Mouse (Mus musculus) liver, embryonic 14.5 days (tissue): ENCODE results near the gene Ensa. TPM values are rescaled to one million over a fixed set of nuclear protein-coding genes. Genes with fewer than 3 reads are reported as not detected.

ENCODE experiments used
- ATAC-seq: fragments of 200-750 bp; cut with Nextera tagmentation; 2 replicates; pipeline ENCODE4 v1.8.0; 2017; ENCODE audit warnings: moderate number of reproducible peaks, mild to moderate bottlenecking, moderate library complexity; ENCODE audit not compliant: insufficient read depth
- DNase-seq, 3 experiments: peaks; one replicate each; pipeline ENCODE4 v3.0.0-alpha.2; 2012 to 2013; ENCODE audit warnings: low read depth in 3 of 3, low spot score in 3 of 3
- H3K27ac ChIP-seq: fragments of 300-500 bp; sonication (generic); 2 replicates; pipeline ENCODE4 v1.5.1; 2014; ENCODE audit warnings: moderate library complexity, mild to moderate bottlenecking, control low read depth, inconsistent platforms
- H3K27me3 ChIP-seq: fragments of 300-500 bp; sonication (generic); 2 replicates; pipeline ENCODE4 v1.6.1; 2014; ENCODE audit warnings: mild to moderate bottlenecking, low read length, moderate library complexity; ENCODE audit not compliant: control insufficient read depth, insufficient read depth
- H3K36me3 ChIP-seq: fragments of 300-500 bp; sonication (generic); replicated peaks from 2 replicates; pipeline ENCODE4 v1.6.1; 2014; ENCODE audit warnings: low read depth; ENCODE audit not compliant: control insufficient read depth, insufficient read depth
- H3K4me1 ChIP-seq, 2 experiments: fragments of 200-500 bp in 1 of 2; fragments of 300-500 bp in 1 of 2; sonication (generic) in 1 of 2; replicated peaks; 2 replicates each; pipeline ENCODE4 v1.6.1; 2012 to 2014; ENCODE audit warnings: antibody characterized with exemption in 1 of 2, inconsistent platforms in 1 of 2, low read length in 1 of 2; ENCODE audit not compliant: control insufficient read depth in 2 of 2, insufficient read depth in 2 of 2
- H3K4me2 ChIP-seq: fragments of 300-500 bp; sonication (generic); 2 replicates; pipeline ENCODE4 v1.6.1; 2014; ENCODE audit warnings: low read depth, mild to moderate bottlenecking, control low read depth, moderate library complexity
- H3K4me3 ChIP-seq, 2 experiments: fragments of 200-500 bp in 1 of 2; fragments of 300-500 bp in 1 of 2; sonication (generic) in 1 of 2; 2 replicates each; pipeline ENCODE4 v1.5.1; 2012 to 2014; ENCODE audit warnings: low read depth in 2 of 2, low read length in 2 of 2, mild to moderate bottlenecking in 2 of 2, control low read depth in 1 of 2, inconsistent platforms in 1 of 2, moderate library complexity in 1 of 2; ENCODE audit not compliant: insufficient read depth in 1 of 2
- H3K9ac ChIP-seq: fragments of 300-500 bp; sonication (generic); replicated peaks from 2 replicates; pipeline ENCODE4 v1.6.1; 2014; ENCODE audit warnings: mild to moderate bottlenecking, control low read depth, moderate library complexity
- H3K9me3 ChIP-seq: fragments of 300-500 bp; sonication (generic); 2 replicates; pipeline ENCODE4 v1.6.1; 2016; ENCODE audit warnings: low read length, mixed read lengths; ENCODE audit not compliant: control insufficient read depth
- CTCF ChIP-seq: IDR thresholded peaks from 2 replicates; pipeline ENCODE4 v1.5.1; 2016; ENCODE audit warnings: antibody characterized with exemption, low read depth, control low read depth
- EP300 ChIP-seq: IDR thresholded peaks from 2 replicates; pipeline ENCODE4 v1.6.1; 2016; ENCODE audit warnings: antibody characterized with exemption, low read depth
- WGBS: fragments of 180-500 bp; shearing (Covaris S2); extraction: QIAGEN DNeasy Blood & Tissue Kit; methylation state at CpG from one replicate; pipeline ENCODE4 v1.1.7; 2014; ENCODE audit not compliant: insufficient replicate concordance; 5-methylcytosine and 5-hydroxymethylcytosine counted together
- polyA plus RNA-seq, 2 experiments: library from polyadenylated mRNA; depleted of rRNA in 1 of 2; stranded (reverse) in 1 of 2; unstranded in 1 of 2; fragments of >200 nt; fragmentation: Nextera tagmentation in 1 of 2; extraction: Ambion mirVana in 1 of 2; gene quantifications; 2 replicates each; pipeline versions ENCODE4 v1.2.1 to v1.2.3; 2012 to 2014

The Ensa gene
- polyA plus RNA-seq, 2 experiments = 14.9 to 26.8 TPM

- Histone ChIP-seq H3K4me1 (no peaks in the 10 kb centered on the region), H3K9me3 (no peaks in the 10 kb centered on the region), H3K36me3 (peaks cover 15% of the 10 kb centered on the region), H3K9ac (no peak overlapping the region), H3K27ac (no peak overlapping the region), H3K4me3 (no peak overlapping the region), H3K4me2 (no peak overlapping the region), H3K27me3 (no peaks in the 10 kb centered on the region)
- ATAC-seq = no peak
- WGBS = 88% methylated on average over 3 of the region's 3 CpGs
- DNase-seq = no peak
- no peak for TF ChIP-seq CTCF
- no peak for TF ChIP-seq EP300
Measured at GRCm38 (mm10) chr3:95601287-95601686, 23.5 kb upstream of the Ensa start.

GRCm38 (mm10) chr3:95606096-95606495, 18.7 kb upstream of the Ensa start:
- no peak overlapping the region for H3K4me2 ChIP-seq
- H3K27ac ChIP-seq = no peak overlapping the region
- H3K36me3 ChIP-seq = peaks cover 43% of the 10 kb centered on the region
- TF ChIP-seq EP300 = no peak
- TF ChIP-seq CTCF = no peak
- DNase-seq = no peak
- ATAC-seq = no peak
- 86% methylated on average over 3 of the region's 3 CpGs for WGBS
- H3K9ac ChIP-seq = no peak overlapping the region
- H3K9me3 ChIP-seq = no peaks in the 10 kb centered on the region
- H3K4me3 ChIP-seq = no peak overlapping the region
- no peaks in the 10 kb centered on the region for H3K4me1 ChIP-seq
- H3K27me3 ChIP-seq = no peaks in the 10 kb centered on the region

GRCm38 (mm10) chr3:95609195-95609594, 15.6 kb upstream of the Ensa start:
- DNase-seq (no peak), ATAC-seq (no peak)
- peaks cover 43% of the 10 kb centered on the region for H3K36me3 ChIP-seq
- TF ChIP-seq EP300 = no peak
- no peak for TF ChIP-seq CTCF
- no peak overlapping the region for H3K27ac ChIP-seq
- H3K9ac ChIP-seq = no peak overlapping the region
- whole genome bisulfite sequencing = 47% methylated on average over 3 of the region's 3 CpGs
- H3K27me3 ChIP-seq = no peaks in the 10 kb centered on the region
- H3K9me3 ChIP-seq = no peaks in the 10 kb centered on the region
- no peaks in the 10 kb centered on the region for H3K4me1 ChIP-seq
- H3K4me2 ChIP-seq = no peak overlapping the region
- H3K4me3 ChIP-seq = no peak overlapping the region

- H3K27me3 ChIP-seq = no peaks in the 10 kb centered on the region
- H3K4me1 ChIP-seq = no peaks in the 10 kb centered on the region
- H3K9ac ChIP-seq = no peak overlapping the region
- ATAC-seq = no peak
- H3K4me3 ChIP-seq = no peak overlapping the region
- 86% methylated on average over 1 of the region's 1 CpGs for WGBS
- H3K27ac ChIP-seq = no peak overlapping the region
- TF ChIP-seq CTCF = no peak
- no peak for TF ChIP-seq EP300
- DNase-seq = no peak
- no peaks in the 10 kb centered on the region for H3K9me3 ChIP-seq
- no peak overlapping the region for H3K4me2 ChIP-seq
- peaks cover 39% of the 10 kb centered on the region for H3K36me3 ChIP-seq
Measured at GRCm38 (mm10) chr3:95613996-95614395, 10.8 kb upstream of the Ensa start.

GRCm38 (mm10) chr3:95618511-95618910, 6.3 kb upstream of the Ensa start:
- Histone ChIP-seq H3K4me1 (no peaks in the 10 kb centered on the region), H3K27ac (no peak overlapping the region), H3K27me3 (no peaks in the 10 kb centered on the region), H3K4me2 (no peak overlapping the region), H3K4me3 (no peak overlapping the region), H3K9me3 (no peaks in the 10 kb centered on the region), H3K36me3 (peaks cover 37% of the 10 kb centered on the region), H3K9ac (no peak overlapping the region)
- DNase-seq = no peak
- no peak for TF ChIP-seq CTCF
- no peak for TF ChIP-seq EP300
- ATAC-seq = no peak
- 83% methylated on average over 1 of the region's 1 CpGs for WGBS
